Mouse (Mus musculus) thymus, postnatal 0 days (tissue): Measurements from ENCODE around the gene 4930438A08Rik. TPM values are rescaled to one million over a fixed set of nuclear protein-coding genes. Genes with fewer than 3 reads are reported as not detected.
"Not testable (repeated sequence)": the region's sequence is repeated elsewhere in the genome, so short reads cannot be mapped to it uniquely, and the experiment has no call there.

ENCODE experiments used
- DNase-seq: peaks from one replicate; pipeline ENCODE4 v3.0.0-alpha.2; 2015; ENCODE audit warnings: low spot score
- polyA plus RNA-seq: library from polyadenylated mRNA; unstranded; fragments of >200 nt; fragmentation: Nextera tagmentation; extraction: Ambion mirVana; gene quantifications from 2 replicates; pipeline ENCODE4 v1.2.1, GENCODE M21; 2015

4930438A08Rik gene
- polyA plus RNA-seq, 1 experiment from 2014 or later, result 0.09 TPM

DNA sequence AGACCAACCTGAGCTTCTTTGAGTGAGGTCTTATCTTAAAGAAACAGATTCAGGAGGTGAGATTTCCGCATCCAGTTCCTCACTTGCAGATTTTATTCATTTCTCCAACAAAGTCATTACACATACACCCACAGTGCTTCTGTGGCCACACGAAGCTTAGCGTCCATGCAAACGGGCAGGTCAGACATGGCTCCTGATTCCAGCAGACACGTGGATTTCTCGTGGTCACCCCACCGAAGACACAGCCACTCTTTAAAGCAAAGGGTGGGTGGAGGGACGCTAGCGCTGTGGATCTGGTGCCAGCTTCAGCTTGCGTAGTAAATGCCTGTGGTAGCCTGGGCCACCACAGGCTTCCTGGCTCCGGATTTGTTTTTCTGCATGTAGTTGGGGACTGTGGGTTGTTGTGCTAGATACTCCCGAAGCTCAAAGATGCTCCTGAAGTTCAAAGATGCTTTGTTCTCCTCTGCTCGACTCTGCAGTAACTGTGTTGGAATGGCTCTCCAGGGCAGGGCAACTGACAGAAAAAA, 7.4 kb downstream of the 4930438A08Rik start:
- DNase-seq, result no peak

- no peak for DNase-seq
Measured at GRCm38 (mm10) chr11:58282518-58282917, 7.9 kb downstream of the 4930438A08Rik start.

DNA sequence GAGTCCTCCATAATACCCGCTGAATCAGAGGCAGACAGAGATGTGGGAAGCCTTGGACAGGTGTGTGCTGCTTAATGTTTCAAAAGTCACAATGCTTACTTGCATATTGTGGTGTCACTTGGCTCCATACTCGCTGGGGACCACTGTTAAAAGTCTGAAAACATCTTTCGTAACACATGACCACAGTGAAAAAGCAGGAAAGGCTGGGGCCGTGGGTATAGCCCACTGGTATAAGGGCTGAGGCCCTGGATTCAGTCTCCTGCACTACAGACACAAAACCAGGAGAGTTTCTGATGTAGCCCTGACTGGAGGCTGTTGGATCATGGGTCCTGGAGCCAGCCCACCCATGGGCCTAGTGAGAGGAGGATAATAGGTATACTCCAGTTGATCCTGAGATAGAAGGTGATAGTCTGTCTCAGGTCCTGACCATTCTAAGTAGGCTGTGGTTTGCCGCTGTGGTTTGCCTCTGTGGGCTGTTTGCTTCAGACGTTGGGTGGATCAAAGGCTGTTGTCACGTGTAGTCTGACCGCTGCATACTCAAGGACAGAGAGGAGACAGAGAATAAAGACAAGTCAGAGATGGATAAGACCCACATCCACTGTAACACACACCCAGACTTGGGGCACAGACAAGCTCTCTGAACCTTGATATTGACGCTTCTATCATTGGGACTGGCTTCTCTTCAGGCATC, 15.5 kb downstream of the 4930438A08Rik start:
- DNase-seq, result no peak

DNA sequence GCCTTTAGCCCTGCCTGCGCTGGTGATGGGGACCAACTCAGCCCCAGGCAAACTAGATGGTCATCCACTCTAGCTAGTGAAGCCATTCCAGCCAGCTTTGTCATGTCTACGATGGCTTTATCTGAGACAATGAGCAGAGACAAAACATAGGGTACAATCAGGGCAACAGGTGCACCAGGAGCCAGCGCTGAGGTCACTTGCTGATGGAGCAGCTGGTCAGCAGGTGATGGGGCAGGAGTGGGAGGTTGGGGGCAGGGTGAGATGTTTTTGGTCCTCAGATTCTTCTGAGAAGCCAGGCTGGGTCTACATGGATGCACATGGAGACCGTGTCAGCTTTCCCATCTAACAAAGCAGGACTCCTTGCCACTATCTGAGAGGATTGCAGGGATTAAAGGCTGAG, 16.2 kb downstream of the 4930438A08Rik start:
- DNase-seq, result no peak

DNA sequence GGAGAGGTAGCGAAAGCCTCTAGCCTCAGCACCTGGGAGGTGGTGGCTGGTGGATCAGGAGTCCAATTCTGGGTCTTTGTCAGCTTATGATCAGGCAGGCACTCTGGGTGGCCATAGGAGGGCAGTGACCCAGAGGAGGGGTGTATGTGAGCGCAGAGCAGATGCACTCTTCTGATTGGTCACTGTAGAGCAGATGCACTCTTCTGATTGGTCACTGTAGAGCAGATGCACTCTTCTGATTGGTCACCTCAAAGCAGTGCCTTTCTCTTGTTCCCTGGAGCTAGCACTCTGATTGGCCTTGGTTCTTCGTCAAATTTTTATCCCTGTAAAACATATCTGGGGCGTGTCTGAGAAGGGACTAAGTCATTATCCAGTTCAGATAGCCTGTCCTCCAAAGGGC, 18.2 kb downstream of the 4930438A08Rik start:
- DNase-seq, result no peak

DNA sequence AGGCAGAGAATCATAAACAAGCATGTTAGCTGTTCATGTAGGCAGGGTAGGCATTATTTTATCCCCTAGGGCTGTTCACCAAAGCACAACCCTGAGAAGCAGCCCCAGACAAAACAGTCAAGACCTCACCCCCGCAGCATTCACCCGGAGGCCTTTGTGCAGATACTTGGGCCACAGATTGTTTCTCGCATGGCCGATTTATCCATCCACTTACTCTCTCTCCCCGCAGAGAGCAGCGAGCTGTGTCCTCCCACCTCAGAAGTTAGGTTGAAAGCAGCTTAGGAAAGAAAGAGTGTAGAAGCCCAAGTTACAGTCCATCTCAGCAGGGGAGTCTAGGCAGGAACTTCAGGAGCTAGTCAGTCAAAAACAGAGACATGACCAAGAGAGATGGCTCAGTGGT, 22.8 kb downstream of the 4930438A08Rik start:
- DNase-seq, result no peak

GRCm38 (mm10) chr11:58301057-58301456, 26.5 kb downstream of the 4930438A08Rik start:
- DNase-seq, result peak; percentile 71

- peak; percentile 96 for DNase-seq
Measured at GRCm38 (mm10) chr11:58301837-58302754, 27.5 kb downstream of the 4930438A08Rik start.

DNA sequence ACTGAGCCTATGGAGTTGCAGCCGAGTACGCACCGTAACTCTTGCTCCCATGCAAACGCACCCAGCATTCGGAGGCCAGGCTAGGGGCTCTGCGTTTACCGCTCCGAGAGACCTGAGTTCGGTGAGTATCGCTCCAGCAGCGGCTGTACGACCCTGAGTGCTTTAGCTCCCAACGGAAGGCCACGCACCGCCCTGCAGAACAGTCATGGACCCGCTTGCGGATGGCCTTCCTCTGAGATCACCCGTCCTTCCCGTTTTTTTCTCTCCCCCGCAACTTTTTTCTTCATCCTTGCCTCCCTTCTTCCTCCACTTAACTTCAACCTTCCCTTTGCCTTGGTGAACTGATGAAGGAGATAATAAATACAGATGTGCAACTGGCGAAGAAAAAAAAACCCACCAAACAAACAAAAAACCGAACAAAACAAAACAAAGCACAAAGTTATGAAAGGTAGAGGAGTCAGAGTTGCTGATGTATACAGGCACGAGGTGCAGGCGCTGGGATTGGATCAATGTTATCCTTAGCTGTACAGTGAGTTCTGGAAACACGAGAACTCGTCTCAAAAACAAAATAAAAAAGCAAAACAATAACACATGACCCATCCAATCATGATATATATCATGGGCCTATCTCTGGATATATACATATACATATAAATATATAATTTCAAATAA, 28.3 kb downstream of the 4930438A08Rik start:
- no peak for DNase-seq

GRCm38 (mm10) chr11:58303594-58303993, 29.0 kb downstream of the 4930438A08Rik start:
- DNase-seq, result peak; percentile 7

- DNase-seq, result not testable (repeated sequence)
Measured at GRCm38 (mm10) chr11:58305299-58305698, 30.7 kb downstream of the 4930438A08Rik start.

DNA sequence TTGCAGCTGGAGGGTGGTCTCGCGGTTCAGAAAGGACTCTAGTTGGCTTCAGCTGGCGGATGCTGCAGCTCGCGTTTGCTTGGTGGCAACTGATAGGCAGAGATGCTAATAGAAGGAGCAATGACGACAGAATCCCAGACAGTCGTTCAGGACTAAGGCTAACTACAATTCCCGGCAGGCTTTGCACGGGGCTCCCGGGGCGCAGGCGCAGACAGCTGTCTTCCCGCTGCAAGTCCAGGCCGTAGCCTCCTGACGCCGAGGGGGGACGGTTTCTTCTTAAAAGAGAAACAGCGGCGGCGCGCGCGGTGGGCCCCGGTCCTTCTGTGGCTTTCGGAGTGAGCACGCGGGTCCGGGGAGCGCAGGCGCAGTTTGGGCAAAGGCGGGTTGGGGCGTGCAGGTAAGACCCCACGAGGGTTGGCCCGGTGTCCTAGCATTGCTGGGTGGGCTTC, 32.3 kb downstream of the 4930438A08Rik start, which contains the start of gene Zfp692:
Zfp692 (plus strand) TSS at position 210 of the 449 bp plus-strand sequence.
- peak; percentile 94 for DNase-seq

DNA sequence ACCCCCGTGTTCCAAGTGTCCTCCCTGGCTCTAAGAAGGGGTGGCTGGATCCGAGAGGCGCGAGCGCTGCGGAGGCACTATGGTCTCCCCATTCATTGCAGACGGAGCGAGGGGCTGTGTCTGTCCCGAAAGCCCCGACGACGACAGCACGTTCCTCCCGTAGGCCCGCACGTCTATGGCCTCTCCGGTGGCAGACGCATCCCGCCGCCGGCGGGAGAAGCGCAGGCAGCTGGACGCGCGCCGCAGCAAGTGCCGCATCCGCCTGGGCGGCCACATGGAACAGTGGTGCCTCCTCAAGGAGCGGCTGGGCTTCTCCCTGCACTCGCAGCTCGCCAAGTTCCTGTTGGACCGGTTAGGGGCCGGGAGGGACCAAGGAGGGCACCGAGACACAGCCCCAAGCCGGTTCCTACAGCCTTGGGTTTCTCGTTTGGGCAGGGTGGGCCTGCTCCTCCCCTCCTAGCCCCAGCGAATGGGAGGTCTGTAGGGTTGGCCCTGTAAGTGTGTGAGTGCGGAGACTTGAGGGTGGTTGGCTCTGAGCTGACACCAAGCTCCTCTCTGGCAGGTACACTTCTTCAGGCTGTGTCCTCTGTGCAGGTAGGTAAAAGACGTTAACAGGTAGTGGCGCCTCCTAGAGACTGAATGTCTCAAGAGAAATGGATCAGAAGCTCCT, 32.9 kb downstream of the 4930438A08Rik start:
- DNase-seq, result peak; percentile 65

- DNase-seq, result no peak
Measured at GRCm38 (mm10) chr11:58308661-58309060, 34.1 kb downstream of the 4930438A08Rik start.

- no peak for DNase-seq
Measured at GRCm38 (mm10) chr11:58314069-58314468, 39.5 kb downstream of the 4930438A08Rik start.

GRCm38 (mm10) chr11:58315536-58316168, 41.1 kb downstream of the 4930438A08Rik start:
- no peak for DNase-seq

DNA sequence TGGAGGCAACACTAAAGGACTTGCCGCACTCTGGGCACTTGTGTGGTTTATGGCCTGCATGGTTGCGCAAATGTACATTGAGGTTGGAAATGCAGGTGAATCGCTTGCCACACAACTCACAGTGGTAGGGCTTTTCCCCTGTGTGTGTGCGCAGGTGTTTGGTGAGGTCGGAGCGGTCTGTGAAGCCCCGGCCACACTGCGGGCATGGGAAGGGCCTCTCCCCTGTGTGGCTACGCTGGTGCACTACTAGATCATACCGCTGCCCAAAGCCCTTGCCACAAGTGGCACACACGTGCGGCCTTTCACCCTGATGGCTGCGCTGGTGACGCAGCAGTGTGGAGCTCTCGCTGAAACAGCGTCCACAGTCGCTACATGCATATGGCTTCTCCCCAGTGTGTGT, 41.7 kb downstream of the 4930438A08Rik start:
- DNase-seq, result no peak

GRCm38 (mm10) chr11:58316768-58317390, 42.3 kb downstream of the 4930438A08Rik start:
- no peak for DNase-seq

DNA sequence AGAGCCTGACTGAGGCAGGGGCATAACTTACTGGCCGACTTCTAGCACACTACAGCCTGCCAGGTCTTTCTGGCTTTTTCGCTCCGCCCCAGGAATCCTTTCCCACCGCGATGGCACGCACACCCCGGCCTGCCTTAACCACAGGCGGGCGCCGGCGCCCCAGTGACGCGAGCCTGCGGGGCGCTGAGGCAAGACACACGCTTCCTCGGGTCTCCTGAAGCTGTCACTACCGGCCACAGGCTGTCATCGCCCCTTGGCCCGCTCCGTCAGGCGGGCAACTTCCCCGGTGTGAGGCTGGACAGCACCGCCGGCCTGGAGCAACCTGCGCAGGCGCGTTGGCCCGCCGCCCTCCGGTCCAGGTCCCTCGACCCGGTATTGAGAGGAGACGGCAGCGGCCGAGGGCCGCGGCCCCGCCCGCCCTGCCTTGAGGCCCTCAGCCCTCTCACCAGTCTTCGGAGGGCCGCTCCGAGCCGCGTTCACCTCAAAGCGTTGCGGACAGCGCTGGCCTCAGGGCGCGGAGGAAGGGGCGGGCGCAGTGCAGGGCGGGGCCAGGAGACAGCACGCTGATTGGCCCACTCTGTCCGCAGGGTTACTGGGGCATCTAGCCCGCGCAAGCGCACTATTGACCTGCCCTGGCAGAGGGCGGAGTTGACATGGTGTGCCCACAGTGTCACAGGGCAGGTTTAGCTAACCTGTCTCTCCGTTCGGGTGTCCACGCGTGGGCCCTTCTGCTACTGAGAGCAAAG, 48.4 kb downstream of the 4930438A08Rik start:
- DNase-seq, result peak; percentile 96
